ENCODE assay signal across 20 mouse cellular contexts in genomic region chr9:21190670-21191069, GRCm38 (mm10). TPM values are rescaled to one million over a fixed set of nuclear protein-coding genes. Genes with fewer than 3 reads are reported as not detected.
DNase-seq lines count a peak whose midpoint lies in the region; ATAC-seq and TF ChIP-seq lines count a peak whose summit lies in the region.
"Had no signal": no experiment of that assay in that cellular context is flagged by ENCODE, and none has a peak within 500 bp of the region (broad histone marks: within the 10 kb centered on the region; RNA-seq: fewer than 3 reads in every experiment).

No protein-coding gene starts in this region.

- peaks cover 26% of the 10 kb centered on the region for H3K4me1 ChIP-seq in heart, embryonic 10.5 days
- H3K4me1 ChIP-seq in heart, embryonic 11.5 days (ENCODE audit: control insufficient read depth, insufficient read depth, low read length) = peaks cover 7% of the 10 kb centered on the region; the same call in 1 of the 2 replicates
- H3K4me1 ChIP-seq in heart, embryonic 15.5 days (replicated peaks) = peaks cover 11% of the 10 kb centered on the region
- H3K4me1 ChIP-seq in midbrain, embryonic 11.5 days (ENCODE audit: control insufficient read depth, insufficient read depth, low read length) = peaks cover 1% of the 10 kb centered on the region
- H3K4me1 ChIP-seq in midbrain, embryonic 10.5 days = peaks cover 12% of the 10 kb centered on the region
- H3K4me1 ChIP-seq in MEL (ENCODE audit: control insufficient read depth in 1 of 2, insufficient read depth in 2 of 2, low read length in 2 of 2) = peaks cover 5 to 8% of the 10 kb centered on the region in 2 experiments

- DNase-seq in heart, embryonic 10.5 days (ENCODE audit: low spot score) = no peak
- DNase-seq in heart, adult 8-10 months (ENCODE audit: low spot score) = no peak
- peak; percentile 70 for DNase-seq in midbrain, embryonic 11.5 days (ENCODE audit: low spot score, missing footprints)
- DNase-seq in midbrain, embryonic 10.5 days (ENCODE audit: low spot score) = no peak
- no peak for DNase-seq in MEL (ENCODE audit: low read depth, low spot score)
- DNase-seq in gastrocnemius, adult 2 months = no peak
- DNase-seq: adrenal gland, adult 2 months; adrenal gland, adult 8-10 months; adrenal gland, postnatal 10 days; adrenal gland, postnatal 25 days; cerebellum, adult 11 months; cerebellum, adult 11-12 months; cerebellum, adult 18-20 months had no signal

- no peak for TF ChIP-seq EP300 in MEL (IDR thresholded peaks at IDR 0.05; ENCODE audit: low read depth in 1 of 2, low read length in 2 of 2)

- intact Hi-C loops in gastrocnemius, adult 2 months (cut with DNase I) = no loop called here

- no peak overlapping the region for H3K4me3 ChIP-seq in heart, embryonic 10.5 days
- H3K4me3 ChIP-seq in heart, embryonic 11.5 days (ENCODE audit: low read depth, low read length) = no peak overlapping the region
- H3K4me3 ChIP-seq in heart, embryonic 15.5 days = no peak overlapping the region
- H3K4me3 ChIP-seq in midbrain, embryonic 11.5 days (ENCODE audit: low read depth, low read length) = no peak overlapping the region
- H3K4me3 ChIP-seq in midbrain, embryonic 10.5 days = no peak overlapping the region
- no peak overlapping the region for H3K4me3 ChIP-seq in MEL (ENCODE audit: control insufficient read depth in 1 of 2, insufficient read depth in 1 of 2, low read depth in 2 of 2, low read length in 2 of 2)
- no peak overlapping the region for H3K4me3 ChIP-seq in gastrocnemius, adult 2 months

- no peak for TF ChIP-seq RAD21 in MEL (IDR thresholded peaks at IDR 0.05; ENCODE audit: low read depth, low read length)

- H3K4me2 ChIP-seq in heart, embryonic 11.5 days = no peak overlapping the region
- H3K4me2 ChIP-seq in heart, embryonic 15.5 days = no peak overlapping the region
- no peak overlapping the region for H3K4me2 ChIP-seq in midbrain, embryonic 11.5 days

- no peak for TF ChIP-seq POLR2A in MEL (IDR thresholded peaks at IDR 0.05; ENCODE audit: control insufficient read depth in 1 of 2, insufficient read depth in 1 of 2, low read depth in 1 of 2, low read length in 2 of 2, poor library complexity in 1 of 2)

- peak overlapping the region; percentile 36; the same call in 1 of the 2 replicates for H3K27ac ChIP-seq in heart, embryonic 10.5 days
- no peak overlapping the region for H3K27ac ChIP-seq in heart, embryonic 11.5 days (ENCODE audit: low read depth, low read length)
- H3K27ac ChIP-seq in heart, embryonic 15.5 days = peak overlapping the region; percentile 16; the same call in 1 of the 2 replicates
- no peak overlapping the region for H3K27ac ChIP-seq in midbrain, embryonic 11.5 days (ENCODE audit: low read depth, low read length)
- H3K27ac ChIP-seq in midbrain, embryonic 10.5 days (replicated peaks) = no peak overlapping the region
- no peak overlapping the region for H3K27ac ChIP-seq in MEL (ENCODE audit: control insufficient read depth, low read depth, low read length)
- no peak overlapping the region for H3K27ac ChIP-seq in gastrocnemius, adult 2 months

- ATAC-seq in heart, embryonic 11.5 days (replicated peaks; ENCODE audit: insufficient number of reproducible peaks, low FRiP score, low TSS enrichment) = no peak
- no peak for ATAC-seq in heart, embryonic 15.5 days (replicated peaks; ENCODE audit: insufficient number of reproducible peaks, insufficient read depth, low FRiP score, low read depth)
- no peak for ATAC-seq in midbrain, embryonic 11.5 days (ENCODE audit: low FRiP score)
- ATAC-seq: activated CD4-positive, CD25-positive, alpha-beta regulatory T cell, adult 4 months; CD4-positive, CD25-positive, alpha-beta regulatory T cell, adult 4 months; Patski had no signal

- TF ChIP-seq CTCF in MEL (IDR thresholded peaks at IDR 0.05 in 2 of 3, conservative IDR thresholded peaks at IDR 0.05 in 1 of 3; ENCODE audit: control insufficient read depth in 1 of 3, insufficient read depth in 1 of 3, low read depth in 2 of 3, low read length in 3 of 3, poor library complexity in 1 of 3, severe bottlenecking in 1 of 3) = no peak
- no peak for TF ChIP-seq CTCF in gastrocnemius, adult 2 months (IDR thresholded peaks at IDR 0.05)

- H3K27me3 ChIP-seq in heart, embryonic 10.5 days (ENCODE audit: insufficient read depth, poor library complexity, severe bottlenecking) = peaks cover 3% of the 10 kb centered on the region; the same call in 1 of the 2 replicates
- H3K27me3 ChIP-seq in heart, embryonic 11.5 days (ENCODE audit: control insufficient read depth, insufficient read depth, low read length) = no peaks in the 10 kb centered on the region
- no peaks in the 10 kb centered on the region for H3K27me3 ChIP-seq in heart, embryonic 15.5 days
- no peaks in the 10 kb centered on the region for H3K27me3 ChIP-seq in midbrain, embryonic 11.5 days (ENCODE audit: control insufficient read depth, insufficient read depth, low read length)
- H3K27me3 ChIP-seq in midbrain, embryonic 10.5 days (ENCODE audit: low read depth, poor library complexity, severe bottlenecking) = peaks cover 13% of the 10 kb centered on the region
- no peaks in the 10 kb centered on the region for H3K27me3 ChIP-seq in MEL (ENCODE audit: control insufficient read depth in 1 of 2, insufficient read depth in 2 of 2, low read length in 2 of 2)
- H3K27me3 ChIP-seq: CH12.LX, Patski had no signal

- no peaks in the 10 kb centered on the region for H3K9me3 ChIP-seq in heart, embryonic 10.5 days
- H3K9me3 ChIP-seq in heart, embryonic 11.5 days (replicated peaks; ENCODE audit: control insufficient read depth, low read length) = no peaks in the 10 kb centered on the region
- no peaks in the 10 kb centered on the region for H3K9me3 ChIP-seq in heart, embryonic 15.5 days (replicated peaks)
- no peaks in the 10 kb centered on the region for H3K9me3 ChIP-seq in midbrain, embryonic 11.5 days (ENCODE audit: control insufficient read depth, low read length)
- no peaks in the 10 kb centered on the region for H3K9me3 ChIP-seq in midbrain, embryonic 10.5 days (replicated peaks)
- no peaks in the 10 kb centered on the region for H3K9me3 ChIP-seq in MEL (replicated peaks; ENCODE audit: insufficient read depth, low read length)
- H3K9me3 ChIP-seq: G1E had no signal

- peaks cover 15% of the 10 kb centered on the region for H3K36me3 ChIP-seq in heart, embryonic 10.5 days
- peaks cover 3% of the 10 kb centered on the region; the same call in 1 of the 2 replicates for H3K36me3 ChIP-seq in heart, embryonic 11.5 days (ENCODE audit: control insufficient read depth, insufficient read depth, low read length)
- peaks cover 4% of the 10 kb centered on the region; the same call in 1 of the 2 replicates for H3K36me3 ChIP-seq in heart, embryonic 15.5 days
- no peaks in the 10 kb centered on the region for H3K36me3 ChIP-seq in midbrain, embryonic 11.5 days (ENCODE audit: control insufficient read depth, insufficient read depth, low read length)
- no peaks in the 10 kb centered on the region for H3K36me3 ChIP-seq in midbrain, embryonic 10.5 days
- peaks cover 3 to 6% of the 10 kb centered on the region in 2 experiments; a peak in 3 of 4 replicates for H3K36me3 ChIP-seq in MEL (ENCODE audit: control insufficient read depth in 1 of 2, insufficient read depth in 2 of 2, low read length in 2 of 2)
- H3K36me3 ChIP-seq: G1E had no signal

- H3K79me2 ChIP-seq in MEL (ENCODE audit: control insufficient read depth, insufficient read depth, low read length, poor library complexity) = no peaks in the 10 kb centered on the region

- 84% methylated on average over 3 of the region's 3 CpGs for WGBS in heart, embryonic 10.5 days
- 90% methylated on average over 3 of the region's 3 CpGs for WGBS in heart, embryonic 11.5 days (ENCODE audit: insufficient replicate concordance)
- WGBS in heart, embryonic 15.5 days = 87% methylated on average over 3 of the region's 3 CpGs
- 81% methylated on average over 3 of the region's 3 CpGs for WGBS in midbrain, embryonic 11.5 days
- 80% methylated on average over 3 of the region's 3 CpGs for WGBS in midbrain, embryonic 10.5 days

- no peak overlapping the region for H3K9ac ChIP-seq in heart, embryonic 11.5 days (ENCODE audit: low read depth, low read length)
- H3K9ac ChIP-seq in heart, embryonic 15.5 days = no peak overlapping the region
- no peak overlapping the region for H3K9ac ChIP-seq in midbrain, embryonic 11.5 days (ENCODE audit: low read length)
- no peak overlapping the region for H3K9ac ChIP-seq in MEL (ENCODE audit: control insufficient read depth, low read depth, low read length, poor library complexity, severe bottlenecking)

RNA-seq across cellular contexts. Expression of gene Pde4a, which starts 25.2 kb away (rescaled TPM):
- polyA plus RNA-seq in heart, embryonic 10.5 days (2016; fragmentation: Nextera tagmentation; extraction: Ambion mirVana) = 7.5 and 9.0 TPM in 2 replicates
- 7.6 and 8.3 TPM in 2 replicates for polyA plus RNA-seq in heart, embryonic 11.5 days (2014; fragmentation: Nextera tagmentation; extraction: Ambion mirVana)
- polyA plus RNA-seq in heart, embryonic 15.5 days (2015; fragmentation: Nextera tagmentation; extraction: Ambion mirVana) = 13.0 and 13.5 TPM in 2 replicates
- total RNA-seq in heart, adult 8-10 months (2022) = 10 to 100 TPM; 48.5 to 75.4 (median 62.1) TPM
- 5.0 and 6.5 TPM in 2 replicates for polyA plus RNA-seq in midbrain, embryonic 11.5 days (2014; fragmentation: Nextera tagmentation; extraction: Ambion mirVana)
- 3.8 and 5.0 TPM in 2 replicates for polyA plus RNA-seq in midbrain, embryonic 10.5 days (2016; fragmentation: Nextera tagmentation; extraction: Ambion mirVana)
- 13.8 and 16.6 TPM in 2 replicates for total RNA-seq in MEL (2012; rRNA removed)
- polyA plus RNA-seq in MEL (2012; ENCODE audit: insufficient read depth in 1 of 2, insufficient read length in 2 of 2, low read depth in 1 of 2, low replicate concordance in 2 of 2, missing spikeins in 1 of 2) = 10 to 100 TPM; 45.6 to 53.9 TPM
- total RNA-seq in gastrocnemius, adult 2 months (2021) = 10 to 100 TPM; 39.0 to 66.8 TPM

RNA-seq across cellular contexts. Expression of gene Cdc37, which starts 40.9 kb away (rescaled TPM):
- 286 and 333 TPM in 2 replicates for polyA plus RNA-seq in heart, embryonic 10.5 days (2016; fragmentation: Nextera tagmentation; extraction: Ambion mirVana)
- 254 and 266 TPM in 2 replicates for polyA plus RNA-seq in heart, embryonic 11.5 days (2014; fragmentation: Nextera tagmentation; extraction: Ambion mirVana)
- 203 and 229 TPM in 2 replicates for polyA plus RNA-seq in heart, embryonic 15.5 days (2015; fragmentation: Nextera tagmentation; extraction: Ambion mirVana)
- total RNA-seq in heart, adult 8-10 months (2022) = 100 to 1,000 TPM; 138 to 170 (median 157) TPM
- polyA plus RNA-seq in midbrain, embryonic 11.5 days (2014; fragmentation: Nextera tagmentation; extraction: Ambion mirVana) = 297 and 318 TPM in 2 replicates
- 351 and 367 TPM in 2 replicates for polyA plus RNA-seq in midbrain, embryonic 10.5 days (2016; fragmentation: Nextera tagmentation; extraction: Ambion mirVana)
- total RNA-seq in MEL (2012; rRNA removed) = 751 and 779 TPM in 2 replicates
- polyA plus RNA-seq in MEL (2012; ENCODE audit: insufficient read depth in 1 of 2, insufficient read length in 2 of 2, low read depth in 1 of 2, low replicate concordance in 2 of 2, missing spikeins in 1 of 2) = 1,000 to 10,000 TPM in 1 of 2 experiments, 100 to 1,000 TPM in 1; 914 to 1,631 TPM
- 100 to 1,000 TPM; 116 to 139 TPM for total RNA-seq in gastrocnemius, adult 2 months (2021)

RNA-seq across cellular contexts. Expression of gene Keap1, which starts 48.5 kb away (rescaled TPM):
- 51.4 and 52.4 TPM in 2 replicates for polyA plus RNA-seq in heart, embryonic 10.5 days (2016; fragmentation: Nextera tagmentation; extraction: Ambion mirVana)
- polyA plus RNA-seq in heart, embryonic 11.5 days (2014; fragmentation: Nextera tagmentation; extraction: Ambion mirVana) = 22.3 and 35.7 TPM in 2 replicates
- 43.4 and 56.9 TPM in 2 replicates for polyA plus RNA-seq in heart, embryonic 15.5 days (2015; fragmentation: Nextera tagmentation; extraction: Ambion mirVana)
- 10 to 100 TPM; 43.6 to 52.1 (median 45.5) TPM for total RNA-seq in heart, adult 8-10 months (2022)
- polyA plus RNA-seq in midbrain, embryonic 11.5 days (2014; fragmentation: Nextera tagmentation; extraction: Ambion mirVana) = 20.0 and 26.3 TPM in 2 replicates
- polyA plus RNA-seq in midbrain, embryonic 10.5 days (2016; fragmentation: Nextera tagmentation; extraction: Ambion mirVana) = 47.1 and 50.8 TPM in 2 replicates
- 168 and 174 TPM in 2 replicates for total RNA-seq in MEL (2012; rRNA removed)
- 100 to 1,000 TPM in 1 of 2 experiments, 10 to 100 TPM in 1; 67.5 to 171 TPM for polyA plus RNA-seq in MEL (2012; ENCODE audit: insufficient read depth in 1 of 2, insufficient read length in 2 of 2, low read depth in 1 of 2, low replicate concordance in 2 of 2, missing spikeins in 1 of 2)
- 10 to 100 TPM; 51.3 to 62.3 TPM for total RNA-seq in gastrocnemius, adult 2 months (2021)

RNA-seq across cellular contexts. Expression of gene S1pr5, which starts 57.6 kb away (rescaled TPM):
- polyA plus RNA-seq in heart, embryonic 10.5 days (2016; fragmentation: Nextera tagmentation; extraction: Ambion mirVana) = 0.46 and 0.47 TPM in 2 replicates
- 0.11 and 0.31 TPM in 2 replicates for polyA plus RNA-seq in heart, embryonic 11.5 days (2014; fragmentation: Nextera tagmentation; extraction: Ambion mirVana)
- 0.05 and 0.11 TPM in 2 replicates for polyA plus RNA-seq in heart, embryonic 15.5 days (2015; fragmentation: Nextera tagmentation; extraction: Ambion mirVana)
- total RNA-seq in heart, adult 8-10 months (2022) = 1 to 10 TPM; 1.6 to 1.9 (median 1.8) TPM
- polyA plus RNA-seq in midbrain, embryonic 11.5 days (2014; fragmentation: Nextera tagmentation; extraction: Ambion mirVana) = 0.19 and 0.21 TPM in 2 replicates
- polyA plus RNA-seq in midbrain, embryonic 10.5 days (2016; fragmentation: Nextera tagmentation; extraction: Ambion mirVana) = 0.10 and 0.11 TPM in 2 replicates
- 0.04 TPM in 1 of 2 replicates, not detected in the other for total RNA-seq in MEL (2012; rRNA removed)
- polyA plus RNA-seq in MEL (2012; ENCODE audit: insufficient read depth in 1 of 2, insufficient read length in 2 of 2, low read depth in 1 of 2, low replicate concordance in 2 of 2, missing spikeins in 1 of 2) = under 1 TPM in 1 of 2 experiments, not detected in 1; 0.08 TPM
- total RNA-seq in gastrocnemius, adult 2 months (2021) = under 1 TPM; 0.15 to 0.33 TPM
- total RNA-seq: CH12.LX had no signal
- polyA plus RNA-seq: G1E, Patski had no signal

RNA-seq across cellular contexts. Expression of gene Tyk2, which starts 59.6 kb away (rescaled TPM):
- polyA plus RNA-seq in heart, embryonic 10.5 days (2016; fragmentation: Nextera tagmentation; extraction: Ambion mirVana) = 12.6 and 16.5 TPM in 2 replicates
- polyA plus RNA-seq in heart, embryonic 11.5 days (2014; fragmentation: Nextera tagmentation; extraction: Ambion mirVana) = 9.4 and 10.9 TPM in 2 replicates
- polyA plus RNA-seq in heart, embryonic 15.5 days (2015; fragmentation: Nextera tagmentation; extraction: Ambion mirVana) = 12.2 and 16.6 TPM in 2 replicates
- total RNA-seq in heart, adult 8-10 months (2022) = 1 to 10 TPM; 8.6 to 9.1 (median 8.7) TPM
- 6.1 and 7.1 TPM in 2 replicates for polyA plus RNA-seq in midbrain, embryonic 11.5 days (2014; fragmentation: Nextera tagmentation; extraction: Ambion mirVana)
- polyA plus RNA-seq in midbrain, embryonic 10.5 days (2016; fragmentation: Nextera tagmentation; extraction: Ambion mirVana) = 13.6 and 14.8 TPM in 2 replicates
- 43.8 and 45.6 TPM in 2 replicates for total RNA-seq in MEL (2012; rRNA removed)
- 10 to 100 TPM in 1 of 2 experiments, not detected in 1; 63.3 TPM for polyA plus RNA-seq in MEL (2012; ENCODE audit: insufficient read depth in 1 of 2, insufficient read length in 2 of 2, low read depth in 1 of 2, low replicate concordance in 2 of 2, missing spikeins in 1 of 2)
- 1 to 10 TPM; 4.4 to 5.9 TPM for total RNA-seq in gastrocnemius, adult 2 months (2021)

Comparison
In these comparisons a context has a peak if more than half of its experiments do, and no peak if none do; other contexts are left out.
1. H3K27ac ChIP-seq: peak in heart, embryonic 10.5 days (single experiment) and heart, embryonic 15.5 days (single experiment); none in heart, embryonic 11.5 days (single experiment), midbrain, embryonic 11.5 days (single experiment), midbrain, embryonic 10.5 days (single experiment), MEL (single experiment) and gastrocnemius, adult 2 months (single experiment).